Mouse (Mus musculus): ENCODE measurements at regions not wholly inside any gene's neighbourhood (a gene's known extent, or its start where the extent isn't known, plus 50 kb on each side); places are given as distances from the start of the nearest gene placed in this dataset.
A peak's percentile ranks its signal among the peaks of the same experiment; 100 is the strongest.

DNA sequence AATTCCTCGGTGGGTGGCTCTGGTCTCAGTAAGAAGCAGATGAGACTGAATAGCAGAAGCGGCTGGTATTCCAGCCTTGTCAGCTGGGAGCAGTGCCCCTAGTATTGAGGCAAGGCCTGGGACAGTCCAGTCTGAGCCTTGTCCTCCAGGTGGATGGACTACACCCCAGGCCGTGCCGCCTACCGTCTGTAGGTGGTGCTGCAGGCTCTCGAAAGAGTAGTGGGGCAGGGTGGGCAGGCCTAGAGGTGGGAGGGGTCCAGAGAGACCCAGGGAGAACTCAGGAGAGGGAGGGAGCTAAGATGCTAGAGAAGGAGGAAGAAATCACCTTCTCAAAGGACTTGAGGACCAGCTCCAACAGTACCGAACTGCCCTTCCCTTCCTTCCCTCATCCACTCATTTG is 326.0 kb downstream of the Matn1 start:
- peak in 1 of 2 experiments; percentile 32 for DNase-seq (ENCODE audit: low spot score in 2 of 2)

- no peak for DNase-seq (ENCODE audit: low spot score in 2 of 2)
Measured at GRCm38 (mm10) chr4:131272060-131272459, 327.9 kb downstream of the Matn1 start.

GRCm38 (mm10) chr4:131293560-131293959 is 349.4 kb downstream of the Matn1 start:
- DNase-seq (ENCODE audit: low spot score in 2 of 2), result no peak

DNA sequence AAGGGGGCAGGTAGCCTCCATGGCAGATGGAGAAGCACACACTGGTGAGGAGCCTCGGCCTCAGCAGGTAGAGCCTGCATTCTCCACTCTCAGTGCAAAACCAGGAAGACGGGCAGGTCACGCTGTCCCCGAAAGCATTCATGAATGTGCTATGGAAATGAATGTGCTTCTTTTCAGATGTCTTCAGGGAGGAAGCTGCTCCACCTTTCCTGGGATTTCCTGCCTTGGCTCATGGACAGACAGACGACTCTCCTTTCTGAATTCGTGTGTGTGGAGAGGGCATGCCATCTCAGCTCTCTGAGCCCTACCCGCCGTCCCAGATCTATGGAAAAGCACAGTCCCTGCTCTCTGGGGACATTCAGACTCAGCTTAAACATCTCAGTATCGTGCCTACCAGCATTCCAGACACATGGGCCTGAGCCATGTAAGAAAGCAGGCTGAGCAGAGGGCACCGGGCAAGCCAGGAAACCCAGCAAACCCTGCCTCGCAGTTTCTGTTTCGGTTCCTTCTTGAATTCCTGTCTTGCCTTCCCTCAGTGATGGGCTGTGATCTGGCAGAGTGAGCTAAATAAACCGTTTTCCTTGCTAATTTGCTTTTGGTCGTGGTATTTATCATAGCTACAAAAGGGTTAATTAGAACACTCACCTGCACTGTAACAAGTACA is 354.0 kb downstream of the Matn1 start:
- DNase-seq (ENCODE audit: low spot score in 2 of 2), result no peak

GRCm38 (mm10) chr4:131303936-131304335 is 359.8 kb downstream of the Matn1 start:
- no peak for DNase-seq (ENCODE audit: low spot score in 2 of 2)

- DNase-seq (ENCODE audit: low spot score in 2 of 2), result peak; percentile 70 to 71
Measured at GRCm38 (mm10) chr4:131304361-131304777, 360.2 kb downstream of the Matn1 start.

DNA sequence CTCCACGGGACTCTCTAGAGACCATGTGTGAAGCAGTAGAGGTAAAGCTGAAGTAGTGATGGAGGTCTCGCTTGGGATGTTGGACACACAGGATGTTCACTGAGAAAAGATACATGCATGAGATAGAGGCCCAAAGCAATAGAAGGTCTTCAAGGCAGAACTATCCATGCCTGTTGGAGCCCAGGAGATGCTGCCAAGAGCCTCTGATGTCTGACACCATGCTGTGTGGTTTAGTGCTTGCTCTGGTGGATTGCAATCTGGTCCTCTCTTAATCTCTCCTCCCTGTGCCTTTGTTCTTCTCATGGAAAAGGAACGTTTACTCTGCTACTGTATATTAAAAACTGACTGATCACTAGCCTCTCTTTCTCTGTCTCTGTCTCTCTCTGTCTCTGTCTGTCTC is 370.0 kb downstream of the Matn1 start:
- DNase-seq (ENCODE audit: low spot score in 2 of 2), result no peak

DNA sequence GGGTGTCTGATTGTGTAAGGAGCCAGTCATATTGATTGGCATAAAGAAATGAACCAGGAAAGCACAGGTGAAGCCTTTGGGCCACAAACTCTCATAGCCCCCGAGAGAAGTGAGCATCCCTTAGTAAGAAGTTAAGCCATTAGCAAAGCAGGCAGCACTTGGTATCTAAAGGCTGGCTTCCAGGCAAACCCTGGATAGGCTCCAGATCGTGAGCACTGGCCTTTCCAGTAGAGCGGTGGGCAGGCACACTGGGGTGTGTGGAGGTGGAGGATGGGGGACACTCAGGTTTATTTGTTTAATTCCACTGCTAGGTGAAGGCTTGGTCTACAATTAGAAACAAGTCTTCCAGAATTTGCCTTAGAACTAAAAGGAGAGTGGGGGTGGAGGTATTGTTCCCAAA is 371.9 kb downstream of the Matn1 start:
- no peak for DNase-seq (ENCODE audit: low spot score in 2 of 2)

DNA sequence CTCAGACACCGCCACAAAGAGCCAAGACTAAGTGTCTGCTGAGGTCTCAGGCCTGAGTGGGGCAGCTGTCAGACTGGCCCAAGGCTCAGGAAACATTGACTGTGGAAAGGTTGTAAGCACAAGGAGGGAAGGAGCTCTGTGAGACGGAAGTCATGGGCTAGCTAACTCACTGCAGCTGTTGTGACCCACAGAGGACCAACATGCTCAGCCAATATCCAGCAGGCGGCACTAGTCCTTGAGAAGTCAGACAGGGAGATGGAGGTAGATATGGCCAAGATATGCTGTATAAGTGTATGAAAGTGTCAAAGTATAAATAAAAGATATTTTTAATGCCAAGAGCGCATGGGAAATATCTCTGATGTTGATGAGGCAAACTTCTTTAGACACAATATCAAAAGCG is 378.1 kb downstream of the Matn1 start:
- DNase-seq (ENCODE audit: low spot score in 2 of 2), result no peak

GRCm38 (mm10) chr4:131324486-131324885 is 380.3 kb downstream of the Matn1 start:
- DNase-seq (ENCODE audit: low spot score in 2 of 2), result no peak

DNA sequence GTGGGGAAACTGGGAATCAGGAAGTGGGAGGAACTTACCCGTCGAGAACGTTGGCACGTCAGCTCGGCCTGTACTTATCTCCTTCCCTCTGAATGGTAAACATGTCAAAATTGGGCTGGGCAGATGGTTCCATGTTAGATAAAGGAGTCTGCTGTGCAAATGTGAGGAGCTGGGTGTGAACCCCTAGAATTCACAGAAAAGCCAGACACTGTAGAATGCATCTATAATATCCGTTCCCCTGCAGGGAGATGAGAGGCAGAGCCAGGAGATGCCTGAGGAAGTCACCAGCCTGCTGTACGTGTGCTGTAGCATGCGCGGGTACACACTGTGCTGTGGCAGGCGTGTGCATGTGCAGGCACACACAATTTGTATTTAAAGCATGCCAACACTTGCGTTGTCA is 381.0 kb downstream of the Matn1 start:
- DNase-seq (ENCODE audit: low spot score in 2 of 2), result no peak

- DNase-seq (ENCODE audit: low spot score in 2 of 2), result no peak
Measured at GRCm38 (mm10) chr4:131325609-131326008, 381.4 kb downstream of the Matn1 start.

DNA sequence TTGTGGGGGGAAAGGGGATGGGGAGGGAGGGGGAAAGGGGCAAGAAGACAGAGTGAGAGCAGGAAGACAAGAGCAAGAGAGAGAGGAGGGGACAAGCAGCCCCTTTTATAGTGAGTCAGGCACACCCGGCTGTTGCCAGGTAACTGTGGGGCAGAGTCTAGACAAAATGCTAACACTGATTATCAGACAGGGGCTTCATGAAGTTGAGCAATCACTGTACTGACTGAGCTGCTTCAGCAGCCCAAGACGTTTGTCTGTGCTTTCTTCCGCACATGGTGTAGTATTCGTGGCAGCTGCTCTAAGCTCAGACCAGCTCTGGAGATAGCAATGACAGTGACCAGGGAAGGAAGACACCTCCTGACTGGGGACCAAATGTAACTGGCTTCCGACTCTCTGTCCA is 385.2 kb downstream of the Matn1 start:
- DNase-seq (ENCODE audit: low spot score in 2 of 2), result no peak

GRCm38 (mm10) chr4:131331646-131332045 is 387.5 kb downstream of the Matn1 start:
- no peak for DNase-seq (ENCODE audit: low spot score in 2 of 2)

DNA sequence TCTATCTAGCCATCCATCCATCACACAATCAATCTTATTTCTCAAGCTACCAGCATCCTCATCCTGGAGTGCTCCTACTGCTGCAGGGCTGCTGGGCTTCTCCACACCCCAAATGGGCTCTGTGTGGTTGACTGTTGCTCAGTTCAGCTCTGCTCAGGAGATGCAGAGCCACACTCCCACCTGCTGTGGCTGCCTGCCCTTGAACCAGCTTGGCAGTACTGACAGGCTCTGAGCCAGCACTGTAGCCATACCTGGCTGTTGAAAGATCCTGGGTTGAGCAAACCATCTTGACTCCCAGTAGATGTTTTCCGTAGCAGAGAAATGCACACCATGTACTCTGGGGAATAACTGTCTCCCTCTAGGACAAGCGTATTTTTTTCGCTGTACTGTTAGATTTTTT is 392.6 kb downstream of the Matn1 start:
- no peak for DNase-seq (ENCODE audit: low spot score in 2 of 2)

GRCm38 (mm10) chr4:131340993-131341695 is 397.0 kb downstream of the Matn1 start:
- no peak for DNase-seq (ENCODE audit: low spot score in 2 of 2)

DNA sequence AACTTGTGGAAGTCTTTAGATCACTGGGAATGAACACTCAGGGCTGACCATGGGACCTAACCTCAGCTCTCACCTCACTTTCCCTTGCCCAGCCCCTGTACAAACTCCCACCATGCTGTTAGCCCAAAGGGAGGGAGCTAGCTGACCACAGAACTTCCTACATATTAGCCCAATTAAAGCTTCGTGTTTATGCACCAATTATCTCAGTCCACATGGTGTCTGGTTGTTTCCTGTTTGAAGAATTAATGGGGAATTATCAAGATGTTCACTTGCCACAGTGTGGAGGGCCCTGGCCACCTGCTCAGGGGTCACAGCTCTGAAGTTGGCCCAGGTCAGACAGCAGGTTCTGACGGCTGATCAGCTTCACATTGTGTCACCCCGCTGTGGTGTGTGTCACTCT is 402.5 kb downstream of the Matn1 start:
- DNase-seq (ENCODE audit: low spot score in 2 of 2), result no peak

GRCm38 (mm10) chr4:131350268-131350667 is 406.1 kb downstream of the Matn1 start:
- DNase-seq (ENCODE audit: low spot score in 2 of 2), result no peak

GRCm38 (mm10) chr4:131354908-131355307 is 410.7 kb downstream of the Matn1 start:
- DNase-seq (ENCODE audit: low spot score in 2 of 2), result no peak

GRCm38 (mm10) chr4:131355526-131355991 is 411.4 kb downstream of the Matn1 start:
- no peak for DNase-seq (ENCODE audit: low spot score in 2 of 2)

- DNase-seq (ENCODE audit: low spot score in 2 of 2), result peak; percentile 25 to 28
Measured at GRCm38 (mm10) chr4:131356316-131356715, 412.1 kb downstream of the Matn1 start.

DNA sequence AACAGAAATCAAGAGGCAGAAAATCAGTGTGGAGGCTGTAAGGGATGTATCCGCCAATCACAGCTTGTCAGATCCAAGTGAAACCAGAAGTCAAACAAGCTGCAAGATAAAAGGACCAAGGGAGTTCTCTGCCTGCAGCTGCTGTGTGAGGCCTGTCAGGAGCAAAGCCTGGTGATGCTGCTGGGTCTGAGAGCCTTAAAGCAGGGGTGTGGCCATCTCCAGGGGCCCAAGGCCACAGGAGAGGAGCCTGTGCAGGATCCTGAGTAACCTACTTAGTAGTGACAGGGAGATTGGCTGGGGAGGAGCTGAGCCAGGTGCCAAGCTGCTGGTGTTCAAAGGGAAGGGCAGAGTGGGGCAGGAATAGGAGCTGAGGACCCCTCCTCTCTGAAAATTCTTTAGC is 418.8 kb downstream of the Matn1 start:
- no peak for DNase-seq (ENCODE audit: low spot score in 2 of 2)

- no peak for DNase-seq (ENCODE audit: low spot score in 2 of 2)
Measured at GRCm38 (mm10) chr4:131364671-131365252, 420.6 kb downstream of the Matn1 start.

All from layer of hippocampus, adult 8-10 months (tissue).